Mouse (Mus musculus) midbrain, embryonic 10.5 days (tissue): ENCODE measurements around the gene 2010300C02Rik. TPM values are rescaled to one million over a fixed set of nuclear protein-coding genes. Genes with fewer than 3 reads are reported as not detected.

Experiments
- DNase-seq: peaks from one replicate; pipeline ENCODE4 v3.0.0-alpha.2; 2017; ENCODE audit warnings: low spot score
- H3K27ac ChIP-seq: fragments of 300-500 bp; sonication (generic); replicated peaks from 2 replicates; pipeline ENCODE4 v1.5.1; 2016; ENCODE audit warnings: mild to moderate bottlenecking
- H3K27me3 ChIP-seq: fragments of 300-500 bp; sonication (generic); 2 replicates; pipeline ENCODE4 v1.6.1; 2016; ENCODE audit warnings: low read depth, mild to moderate bottlenecking; ENCODE audit not compliant: poor library complexity, severe bottlenecking
- H3K36me3 ChIP-seq: fragments of 300-500 bp; sonication (generic); 2 replicates; pipeline ENCODE4 v1.6.1; 2016; ENCODE audit warnings: mild to moderate bottlenecking, moderate library complexity
- H3K4me1 ChIP-seq: fragments of 300-500 bp; sonication (generic); 2 replicates; pipeline ENCODE4 v1.6.1; 2016
- H3K4me3 ChIP-seq: fragments of 300-500 bp; sonication (generic); 2 replicates; pipeline ENCODE4 v1.5.1; 2016; ENCODE audit warnings: mild to moderate bottlenecking, moderate library complexity
- H3K9me3 ChIP-seq: fragments of 300-500 bp; sonication (generic); replicated peaks from 2 replicates; pipeline ENCODE4 v1.6.1; 2016; ENCODE audit warnings: mild to moderate bottlenecking
- WGBS: fragments of 180-500 bp; shearing (Covaris S2); methylation state at CpG from one replicate; pipeline ENCODE4 v1.1.7; 2016; 5-methylcytosine and 5-hydroxymethylcytosine counted together
- polyA plus RNA-seq: library from polyadenylated mRNA; unstranded; fragments of >200 nt; fragmentation: Nextera tagmentation; extraction: Ambion mirVana; gene quantifications from 2 replicates; pipeline ENCODE4 v1.2.1, GENCODE M21; 2016

The 2010300C02Rik gene
- polyA plus RNA-seq, 1 experiment from 2014 or later = 0.73 TPM

DNA sequence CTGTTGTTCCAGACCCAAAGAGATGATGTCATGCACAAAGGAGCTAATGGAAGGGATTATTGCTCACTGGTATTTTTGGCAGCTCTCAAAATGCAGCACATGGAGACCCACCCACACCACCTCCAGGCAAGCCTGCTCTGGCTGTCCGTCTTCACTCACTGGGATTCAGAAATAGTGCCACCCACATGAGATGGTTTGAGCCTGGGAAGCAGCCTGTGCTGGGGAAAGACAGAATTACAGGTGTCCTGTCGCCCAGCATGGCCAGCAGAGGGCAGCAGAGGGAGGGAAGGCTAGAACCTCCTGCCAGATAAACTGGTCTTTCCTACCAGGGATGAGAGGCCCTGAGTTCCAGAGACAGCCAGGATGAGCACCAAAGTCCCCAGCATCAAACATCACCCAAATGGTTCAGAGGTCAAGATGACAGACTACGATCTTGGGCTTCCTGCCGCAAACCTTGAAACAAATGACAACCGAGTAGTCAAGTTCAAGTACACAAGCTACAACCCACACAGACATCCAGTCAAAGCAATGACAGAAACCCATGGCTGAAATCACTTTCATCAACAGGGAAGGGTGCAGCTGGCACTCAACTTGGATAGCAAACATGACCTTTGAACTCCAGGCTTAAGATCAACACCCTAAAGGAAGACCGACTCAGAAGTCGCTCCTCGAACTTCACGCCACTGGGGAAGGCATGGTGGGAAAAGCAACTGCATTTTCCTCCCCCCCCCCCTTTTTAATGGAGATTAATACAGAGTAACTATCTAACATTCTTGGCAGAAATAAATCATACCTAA, 41.4 kb downstream of the 2010300C02Rik start:
- no peaks in the 10 kb centered on the region for H3K4me1 ChIP-seq
- no peaks in the 10 kb centered on the region for H3K36me3 ChIP-seq
- DNase-seq = peak; percentile 77
- WGBS = 70% methylated on average over 9 of the region's 9 CpGs
- H3K9me3 ChIP-seq = no peaks in the 10 kb centered on the region
- no peak overlapping the region for H3K4me3 ChIP-seq
- no peak overlapping the region for H3K27ac ChIP-seq
- H3K27me3 ChIP-seq = no peaks in the 10 kb centered on the region

DNA sequence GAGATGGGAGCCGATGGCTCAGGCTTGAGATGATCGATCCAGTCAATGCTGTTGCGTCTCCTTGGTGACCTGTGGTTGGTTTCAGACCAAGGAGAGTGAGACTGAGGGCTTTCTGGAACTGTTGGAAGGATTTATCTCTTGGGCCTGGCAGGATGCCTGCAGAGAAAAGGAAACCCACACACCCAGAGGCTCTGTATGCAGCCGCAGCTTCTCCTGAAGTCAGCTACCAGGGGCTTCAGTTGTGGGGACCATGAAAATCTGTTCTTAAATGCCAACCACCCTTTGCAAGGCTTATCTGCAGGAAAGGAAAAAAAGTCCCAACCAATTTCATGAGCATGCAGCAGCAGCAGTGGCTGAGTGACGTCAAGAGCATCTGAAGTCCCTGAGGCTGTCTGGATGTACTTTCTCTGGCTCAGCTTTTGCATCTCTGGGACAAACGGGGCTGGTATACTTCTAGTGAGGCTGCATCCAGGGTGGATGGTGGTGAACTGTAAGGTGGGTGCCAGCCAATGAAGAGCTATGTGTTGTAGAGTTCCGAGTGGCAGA, 42.8 kb downstream of the 2010300C02Rik start:
- H3K27ac ChIP-seq = no peak overlapping the region
- DNase-seq = no peak
- 85% methylated on average over 7 of the region's 7 CpGs for WGBS
- H3K27me3 ChIP-seq = no peaks in the 10 kb centered on the region
- H3K4me1 ChIP-seq = no peaks in the 10 kb centered on the region
- no peak overlapping the region for H3K4me3 ChIP-seq
- no peaks in the 10 kb centered on the region for H3K36me3 ChIP-seq
- no peaks in the 10 kb centered on the region for H3K9me3 ChIP-seq

DNA sequence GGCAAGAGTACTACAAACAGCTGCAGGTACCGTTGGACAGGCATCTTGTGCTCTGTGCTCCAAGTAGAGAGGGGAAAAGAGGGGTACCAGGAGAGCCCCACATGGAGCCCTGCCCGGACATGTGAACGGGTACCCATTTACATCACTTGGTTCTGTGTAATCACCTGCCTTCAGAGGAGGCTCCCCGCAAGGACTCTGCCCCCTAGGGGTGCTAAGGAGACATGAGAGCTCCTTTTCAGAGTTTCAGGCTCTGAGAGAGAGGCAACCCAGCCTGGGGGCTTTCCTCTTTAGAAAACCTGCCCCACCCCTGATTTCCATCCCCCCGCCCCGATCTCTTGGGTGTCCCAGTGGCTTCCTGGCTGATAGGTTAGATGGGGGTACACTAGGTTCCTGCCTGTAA, 44.4 kb downstream of the 2010300C02Rik start:
- no peak overlapping the region for H3K4me3 ChIP-seq
- 58% methylated on average over 6 of the region's 6 CpGs for WGBS
- no peak for DNase-seq
- H3K36me3 ChIP-seq = no peaks in the 10 kb centered on the region
- H3K9me3 ChIP-seq = no peaks in the 10 kb centered on the region
- no peaks in the 10 kb centered on the region for H3K27me3 ChIP-seq
- H3K27ac ChIP-seq = no peak overlapping the region
- H3K4me1 ChIP-seq = no peaks in the 10 kb centered on the region

DNA sequence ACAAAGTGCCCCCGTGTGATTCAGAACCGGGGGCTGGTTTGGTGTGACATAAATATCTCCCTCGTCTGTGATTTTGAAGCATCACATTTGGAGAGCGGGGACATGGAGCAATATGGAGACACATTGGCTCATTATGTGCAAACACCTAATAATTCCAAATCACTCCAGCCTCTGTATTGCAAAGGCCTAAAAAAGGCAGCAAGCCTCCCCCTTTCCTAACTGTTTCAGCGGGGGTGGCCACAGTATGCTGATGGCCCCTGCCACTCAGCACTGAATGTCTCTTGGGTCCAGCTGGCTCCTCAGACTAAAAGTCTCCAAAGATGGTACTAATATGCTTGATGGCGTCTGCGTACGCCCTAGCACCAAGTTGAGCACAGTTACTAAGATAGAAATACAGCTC, 45.6 kb downstream of the 2010300C02Rik start:
- Histone ChIP-seq H3K36me3 (no peaks in the 10 kb centered on the region), H3K9me3 (no peaks in the 10 kb centered on the region), H3K27ac (no peak overlapping the region), H3K27me3 (no peaks in the 10 kb centered on the region), H3K4me1 (no peaks in the 10 kb centered on the region), H3K4me3 (no peak overlapping the region)
- WGBS = 91% methylated on average over 8 of the region's 8 CpGs
- DNase-seq = no peak

DNA sequence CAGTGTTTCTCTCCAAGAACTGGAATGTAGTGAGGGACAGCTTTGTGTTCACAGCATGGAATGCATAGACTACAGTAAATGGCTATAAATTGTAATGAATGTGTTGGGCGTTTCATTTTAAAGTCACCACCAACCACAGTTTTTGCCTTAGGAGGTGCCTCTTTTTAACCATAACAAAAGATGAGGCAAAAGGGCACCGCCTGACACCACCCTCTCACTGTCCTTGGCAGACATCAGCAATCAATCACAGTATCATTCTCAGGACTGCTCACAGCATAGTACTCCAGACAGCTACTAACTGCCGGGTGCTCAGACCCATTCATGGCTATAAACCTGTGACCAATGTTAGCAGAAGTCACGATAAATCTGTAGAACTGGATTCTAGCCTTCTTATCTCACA, 48.6 kb downstream of the 2010300C02Rik start:
- Histone ChIP-seq H3K27ac (no peak overlapping the region), H3K27me3 (no peaks in the 10 kb centered on the region), H3K4me3 (no peak overlapping the region), H3K36me3 (no peaks in the 10 kb centered on the region), H3K9me3 (no peaks in the 10 kb centered on the region), H3K4me1 (peaks cover 4% of the 10 kb centered on the region; the same call in 1 of the 2 replicates)
- WGBS = 72% methylated on average over 4 of the region's 4 CpGs
- DNase-seq = no peak

DNA sequence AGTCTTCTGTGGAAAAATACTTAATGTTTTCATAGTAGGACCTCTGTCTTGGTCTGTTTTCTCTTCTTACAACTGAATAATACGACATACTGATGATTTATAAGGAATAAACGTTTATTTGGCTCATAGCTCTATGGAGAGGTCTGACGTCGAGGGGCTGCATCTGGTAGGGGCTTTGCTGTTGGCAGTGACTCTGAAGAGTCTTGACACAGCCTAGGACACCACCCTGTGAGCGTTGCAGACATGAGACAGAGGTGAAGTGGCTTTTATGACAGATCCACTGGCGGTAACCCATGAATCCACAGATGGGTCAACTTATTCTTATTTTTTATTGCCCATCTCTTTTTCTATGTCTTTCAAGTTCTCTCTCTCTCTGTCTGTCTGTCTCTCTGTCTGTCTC, 52.5 kb downstream of the 2010300C02Rik start:
- no peak for DNase-seq
- no peaks in the 10 kb centered on the region for H3K36me3 ChIP-seq
- no peaks in the 10 kb centered on the region for H3K27me3 ChIP-seq
- peaks cover 14% of the 10 kb centered on the region for H3K4me1 ChIP-seq
- no peaks in the 10 kb centered on the region for H3K9me3 ChIP-seq
- H3K4me3 ChIP-seq = no peak overlapping the region
- H3K27ac ChIP-seq = no peak overlapping the region
- WGBS = 89% methylated on average over 6 of the region's 6 CpGs

DNA sequence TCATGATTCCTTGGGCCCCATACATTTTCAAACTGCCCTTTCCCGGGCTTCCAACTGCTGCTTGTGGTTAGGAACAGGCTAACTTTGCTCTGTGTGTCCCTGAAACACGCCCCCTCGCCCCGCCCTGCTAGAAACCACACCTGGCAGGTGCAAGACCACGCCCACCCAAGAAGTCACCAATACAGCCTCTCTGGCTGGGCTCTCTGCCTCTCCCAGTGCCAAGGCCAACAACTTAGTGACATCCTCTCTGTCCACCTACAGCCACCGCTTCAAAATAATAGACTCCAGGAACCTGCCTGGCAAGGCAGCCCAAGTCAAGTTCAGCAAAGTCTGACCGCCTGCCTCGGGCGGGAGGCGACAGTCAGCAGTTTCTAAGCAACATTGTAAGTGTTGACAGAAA, 53.3 kb downstream of the 2010300C02Rik start:
- H3K4me3 ChIP-seq = no peak overlapping the region
- no peaks in the 10 kb centered on the region for H3K9me3 ChIP-seq
- H3K4me1 ChIP-seq = peaks cover 14% of the 10 kb centered on the region
- WGBS = 65% methylated on average over 10 of the region's 10 CpGs
- no peaks in the 10 kb centered on the region for H3K36me3 ChIP-seq
- DNase-seq = no peak
- H3K27me3 ChIP-seq = no peaks in the 10 kb centered on the region
- no peak overlapping the region for H3K27ac ChIP-seq

DNA sequence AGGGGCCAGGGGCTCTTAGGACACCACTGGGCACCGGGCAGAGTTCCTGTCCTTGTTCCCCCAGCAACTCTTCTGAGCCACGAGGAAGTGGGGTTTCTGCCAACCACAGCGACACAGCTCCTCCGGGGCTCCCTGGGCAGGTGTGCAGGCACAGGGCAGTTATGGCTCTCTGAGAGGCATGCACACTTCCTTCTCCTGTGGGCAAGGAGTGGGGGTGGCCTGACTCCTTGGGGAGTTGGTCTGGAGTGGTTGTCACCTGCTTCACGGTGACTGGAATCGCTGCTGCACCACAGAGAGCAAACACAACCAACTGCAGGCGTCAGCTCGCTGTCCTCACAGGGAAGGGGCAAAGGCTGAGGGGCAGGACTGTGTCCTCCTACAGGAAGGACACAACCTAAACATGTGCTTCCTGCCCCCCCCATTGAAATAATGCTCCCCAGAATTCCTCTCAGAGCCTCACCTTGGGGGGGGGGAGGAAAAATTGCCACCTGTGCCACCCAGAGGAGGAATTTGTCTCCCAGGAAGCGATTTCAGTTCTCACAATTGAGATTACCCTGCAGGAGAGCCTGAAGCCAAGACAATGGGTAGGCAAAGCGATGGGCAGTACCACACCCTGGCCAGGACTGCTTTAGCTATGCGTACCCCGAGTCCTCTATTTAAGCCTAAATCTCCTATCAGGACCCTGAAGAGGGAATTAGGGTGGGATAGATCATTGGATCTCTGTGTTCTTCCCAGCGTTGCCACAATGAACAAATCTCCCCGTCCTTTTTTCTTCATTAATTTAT, 54.2 kb downstream of the 2010300C02Rik start:
- WGBS = 58% methylated on average over 14 of the region's 14 CpGs

DNA sequence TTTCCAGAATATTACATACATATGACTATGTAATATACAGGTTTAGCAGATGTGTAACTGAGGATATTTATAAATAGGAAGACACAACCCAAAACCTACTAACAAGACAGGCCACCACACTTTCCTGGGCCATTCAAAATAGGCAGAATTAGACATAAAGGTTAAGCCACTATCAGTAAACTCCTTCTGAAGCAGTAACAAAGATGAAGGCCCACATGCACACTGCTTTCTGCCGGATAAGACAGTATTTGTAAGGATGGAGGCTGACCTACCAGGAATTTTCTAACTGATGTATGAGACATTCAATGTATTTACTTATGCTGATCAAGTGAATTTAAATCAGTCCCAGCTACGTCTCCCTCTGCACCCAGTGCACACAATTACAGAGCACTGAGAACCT, 55.4 kb downstream of the 2010300C02Rik start:
- 68% methylated on average over 2 of the region's 2 CpGs for WGBS
- peaks cover 14% of the 10 kb centered on the region for H3K4me1 ChIP-seq
- H3K4me3 ChIP-seq = no peak overlapping the region
- no peaks in the 10 kb centered on the region for H3K36me3 ChIP-seq
- H3K27ac ChIP-seq = no peak overlapping the region
- H3K27me3 ChIP-seq = no peaks in the 10 kb centered on the region
- no peaks in the 10 kb centered on the region for H3K9me3 ChIP-seq
- DNase-seq = no peak

More for the DNA sequence above, 54.2 kb downstream of the 2010300C02Rik start:
- Histone ChIP-seq H3K27ac (no peak overlapping the region), H3K36me3 (no peaks in the 10 kb centered on the region), H3K9me3 (no peaks in the 10 kb centered on the region), H3K27me3 (no peaks in the 10 kb centered on the region), H3K4me1 (peaks cover 14% of the 10 kb centered on the region), H3K4me3 (no peak overlapping the region)
- no peak for DNase-seq

DNA sequence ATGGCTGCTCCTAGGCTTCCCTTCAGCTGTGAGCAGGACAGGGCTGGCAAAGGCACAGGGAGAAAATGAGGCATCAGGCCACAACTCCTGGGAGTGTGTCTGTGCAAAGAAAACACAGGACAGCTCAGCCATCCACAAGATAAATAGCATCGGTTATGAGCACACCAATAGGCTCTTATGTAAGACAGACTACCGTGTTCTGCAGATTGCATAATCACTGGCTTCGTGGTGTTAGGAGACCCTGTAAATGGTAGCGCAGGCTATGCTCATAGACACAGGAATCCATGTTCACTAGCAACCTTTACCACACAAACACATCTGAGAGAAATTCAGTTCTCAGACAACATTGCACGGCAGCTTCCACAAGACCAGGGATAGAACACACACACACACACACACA, 56.3 kb downstream of the 2010300C02Rik start:
- Histone ChIP-seq H3K27ac (no peak overlapping the region), H3K9me3 (no peaks in the 10 kb centered on the region), H3K27me3 (no peaks in the 10 kb centered on the region), H3K4me1 (peaks cover 14% of the 10 kb centered on the region), H3K4me3 (no peak overlapping the region), H3K36me3 (no peaks in the 10 kb centered on the region)
- no peak for DNase-seq
- 96% methylated on average over 5 of the region's 5 CpGs for WGBS

DNA sequence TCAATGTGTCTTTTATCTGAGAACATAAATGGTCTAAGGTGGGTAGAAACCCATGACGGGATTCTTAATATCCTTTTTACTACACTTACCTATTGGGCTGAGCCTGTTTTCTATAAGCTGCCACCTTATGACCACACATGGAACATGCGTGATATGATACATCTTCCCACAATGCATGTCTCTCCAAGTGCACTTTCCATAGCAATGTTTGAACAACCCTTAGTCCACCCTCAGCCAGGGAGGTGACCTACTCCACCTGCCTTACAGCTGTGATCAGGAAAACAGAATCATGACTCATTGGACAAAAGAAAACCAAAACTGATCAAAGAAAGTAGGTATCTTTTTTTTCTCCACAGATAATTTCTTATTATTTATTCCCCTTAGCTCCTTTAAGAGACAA, 63.9 kb downstream of the 2010300C02Rik start:
- DNase-seq = no peak
- no peak overlapping the region for H3K4me3 ChIP-seq
- H3K36me3 ChIP-seq = no peaks in the 10 kb centered on the region
- 91% methylated on average over 2 of the region's 2 CpGs for WGBS
- H3K9me3 ChIP-seq = peaks cover 11% of the 10 kb centered on the region; the same call in 1 of the 2 replicates
- no peak overlapping the region for H3K27ac ChIP-seq
- no peaks in the 10 kb centered on the region for H3K27me3 ChIP-seq
- H3K4me1 ChIP-seq = no peaks in the 10 kb centered on the region

DNA sequence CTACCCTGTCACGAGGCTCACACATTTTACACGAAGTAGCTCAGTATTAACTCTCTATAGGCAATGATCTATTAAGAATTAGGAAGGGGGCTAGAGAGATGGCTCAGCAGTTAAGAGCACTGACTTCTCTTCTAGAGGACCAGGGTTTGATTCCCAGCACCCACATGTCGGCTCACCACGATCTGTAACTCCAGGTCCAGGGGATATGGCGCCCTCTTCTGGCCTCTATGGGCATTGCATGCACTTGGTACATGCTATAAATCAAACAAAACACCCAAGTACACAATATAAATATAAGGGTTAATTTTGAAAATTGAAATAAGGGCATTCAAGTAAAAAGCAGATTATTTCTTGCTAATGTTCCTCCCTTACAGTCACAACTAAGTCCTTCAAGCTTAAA, 65.9 kb downstream of the 2010300C02Rik start:
- Histone ChIP-seq H3K36me3 (no peaks in the 10 kb centered on the region), H3K4me3 (no peak overlapping the region), H3K27ac (no peak overlapping the region), H3K27me3 (no peaks in the 10 kb centered on the region), H3K9me3 (peaks cover 11% of the 10 kb centered on the region; the same call in 1 of the 2 replicates), H3K4me1 (no peaks in the 10 kb centered on the region)
- WGBS = 78% methylated on average over 5 of the region's 5 CpGs
- DNase-seq = no peak

DNA sequence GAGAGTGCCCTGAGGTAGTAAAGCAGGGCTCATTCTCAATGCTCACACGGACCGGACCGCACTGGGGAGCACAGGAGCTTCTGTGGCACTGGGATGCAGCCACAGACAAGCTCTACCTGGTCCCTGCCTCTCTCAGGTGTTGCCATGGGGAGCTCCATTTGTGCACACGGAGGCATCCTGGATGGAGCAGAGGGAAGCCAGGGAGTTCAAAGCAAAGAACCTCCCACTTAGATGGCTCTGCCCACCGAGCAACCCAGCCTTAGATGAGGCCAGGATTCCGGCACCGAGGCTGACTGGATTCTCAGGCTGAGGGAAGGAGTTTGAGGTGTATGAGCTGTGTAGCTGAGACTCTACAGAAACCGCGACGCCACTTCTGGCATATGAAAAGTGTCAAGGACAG, 72.8 kb downstream of the 2010300C02Rik start:
- WGBS = 89% methylated on average over 10 of the region's 10 CpGs
- Histone ChIP-seq H3K27me3 (no peaks in the 10 kb centered on the region), H3K4me3 (no peak overlapping the region), H3K4me1 (no peaks in the 10 kb centered on the region), H3K9me3 (no peaks in the 10 kb centered on the region), H3K27ac (no peak overlapping the region), H3K36me3 (no peaks in the 10 kb centered on the region)
- DNase-seq = no peak
